Mouse (Mus musculus) limb, embryonic 15.5 days (tissue): Measurements from ENCODE around the gene Rxra. TPM values are rescaled to one million over a fixed set of nuclear protein-coding genes. Genes with fewer than 3 reads are reported as not detected.

Source experiments
- ATAC-seq: fragments of 200-750 bp; cut with Nextera tagmentation; 2 replicates; pipeline ENCODE4 v1.8.0; 2017; ENCODE audit warnings: low read depth, moderate TSS enrichment; ENCODE audit not compliant: insufficient number of reproducible peaks, low FRiP score, low TSS enrichment
- H3K27ac ChIP-seq: fragments of 300-500 bp; sonication (generic); 2 replicates; pipeline ENCODE4 v1.5.1; 2015; ENCODE audit warnings: moderate library complexity, mild to moderate bottlenecking, inconsistent platforms
- H3K27me3 ChIP-seq: fragments of 300-500 bp; sonication (generic); 2 replicates; pipeline ENCODE4 v1.6.1; 2015; ENCODE audit warnings: inconsistent platforms
- H3K36me3 ChIP-seq: fragments of 300-500 bp; sonication (generic); 2 replicates; pipeline ENCODE4 v1.6.1; 2015; ENCODE audit warnings: inconsistent platforms
- H3K4me1 ChIP-seq: fragments of 300-500 bp; sonication (generic); 2 replicates; pipeline ENCODE4 v1.6.1; 2015; ENCODE audit warnings: inconsistent platforms
- H3K4me2 ChIP-seq: fragments of 300-500 bp; sonication (generic); 2 replicates; pipeline ENCODE4 v1.6.1; 2015; ENCODE audit warnings: mild to moderate bottlenecking, inconsistent platforms
- H3K4me3 ChIP-seq: fragments of 300-500 bp; sonication (generic); 2 replicates; pipeline ENCODE4 v1.5.1; 2015; ENCODE audit warnings: mild to moderate bottlenecking, inconsistent platforms
- H3K9ac ChIP-seq: fragments of 300-500 bp; sonication (generic); 2 replicates; pipeline ENCODE4 v1.6.1; 2015; ENCODE audit warnings: inconsistent platforms
- H3K9me3 ChIP-seq: fragments of 300-500 bp; sonication (generic); 2 replicates; pipeline ENCODE4 v1.6.1; 2016; ENCODE audit warnings: inconsistent platforms
- whole genome bisulfite sequencing: fragments of 180-500 bp; shearing (Covaris S2); methylation state at CpG from one replicate; pipeline ENCODE4 v1.1.7; 2015; 5-methylcytosine and 5-hydroxymethylcytosine counted together
- polyA plus RNA-seq: library from polyadenylated mRNA; unstranded; fragments of >200 nt; fragmentation: Nextera tagmentation; extraction: Ambion mirVana; gene quantifications from 2 replicates; pipeline ENCODE4 v1.2.1, GENCODE M21; 2015

Rxra gene
- polyA plus RNA-seq, 1 experiment from 2014 or later = 19.7 TPM

- Histone ChIP-seq H3K4me1 (peaks cover 84% of the 10 kb centered on the region), H3K27me3 (no peaks in the 10 kb centered on the region), H3K36me3 (no peaks in the 10 kb centered on the region), H3K4me2 (no peak overlapping the region), H3K27ac (no peak overlapping the region), H3K4me3 (no peak overlapping the region), H3K9me3 (no peaks in the 10 kb centered on the region), H3K9ac (no peak overlapping the region)
- ATAC-seq = no peak
- WGBS = 70% methylated on average over 4 of the region's 4 CpGs
Observed at GRCm38 (mm10) chr2:27729009-27729408, 52.8 kb downstream of the Rxra start.

DNA sequence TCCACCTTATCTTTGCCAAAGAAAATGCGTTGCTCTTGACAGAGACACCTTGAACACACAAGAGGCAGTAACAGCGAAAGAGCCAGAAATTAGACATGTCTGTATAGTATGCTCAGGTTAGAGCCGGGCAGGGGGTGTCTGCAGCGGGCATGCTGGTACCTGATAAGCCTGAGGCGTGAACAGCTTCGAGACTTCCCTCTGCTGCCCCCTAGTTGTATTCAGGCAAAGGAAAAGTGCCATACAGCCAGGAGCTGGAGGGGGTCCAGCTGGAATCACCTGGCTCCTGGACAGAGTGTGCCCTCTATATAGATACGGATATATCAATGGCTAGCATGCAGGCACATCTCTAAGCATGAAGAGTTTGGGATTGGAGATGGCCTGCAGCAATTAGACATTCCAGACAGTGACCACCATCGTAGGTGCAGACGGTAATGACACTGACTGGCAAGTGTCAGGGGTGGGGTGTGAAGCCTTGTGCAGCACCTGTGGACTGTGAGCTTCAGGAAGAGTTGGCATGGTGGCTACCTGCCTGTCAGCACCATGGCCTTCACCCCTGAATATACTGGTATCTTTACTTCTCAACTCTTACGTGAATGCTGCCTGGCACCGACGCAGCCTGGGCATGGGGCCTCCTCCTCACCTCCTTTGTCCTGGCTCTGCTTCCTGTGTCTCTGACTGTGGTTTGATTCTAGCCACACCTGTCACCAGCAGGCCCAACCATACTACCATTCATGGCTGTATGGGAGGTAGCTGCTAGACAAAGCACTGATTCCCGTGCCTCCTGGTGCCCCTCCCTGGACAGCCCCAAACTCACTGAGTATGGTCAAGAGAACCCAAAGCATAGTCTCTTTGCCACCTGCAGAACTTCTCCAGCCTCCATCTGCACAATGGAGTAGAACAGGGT is 54.0 kb downstream of the Rxra start:
- no peak overlapping the region for H3K9ac ChIP-seq
- WGBS = 66% methylated on average over 13 of the region's 13 CpGs
- no peaks in the 10 kb centered on the region for H3K27me3 ChIP-seq
- no peak overlapping the region for H3K4me2 ChIP-seq
- peaks cover 86% of the 10 kb centered on the region for H3K4me1 ChIP-seq
- H3K27ac ChIP-seq = no peak overlapping the region
- no peak for ATAC-seq
- no peak overlapping the region for H3K4me3 ChIP-seq
- no peaks in the 10 kb centered on the region for H3K9me3 ChIP-seq
- H3K36me3 ChIP-seq = no peaks in the 10 kb centered on the region

DNA sequence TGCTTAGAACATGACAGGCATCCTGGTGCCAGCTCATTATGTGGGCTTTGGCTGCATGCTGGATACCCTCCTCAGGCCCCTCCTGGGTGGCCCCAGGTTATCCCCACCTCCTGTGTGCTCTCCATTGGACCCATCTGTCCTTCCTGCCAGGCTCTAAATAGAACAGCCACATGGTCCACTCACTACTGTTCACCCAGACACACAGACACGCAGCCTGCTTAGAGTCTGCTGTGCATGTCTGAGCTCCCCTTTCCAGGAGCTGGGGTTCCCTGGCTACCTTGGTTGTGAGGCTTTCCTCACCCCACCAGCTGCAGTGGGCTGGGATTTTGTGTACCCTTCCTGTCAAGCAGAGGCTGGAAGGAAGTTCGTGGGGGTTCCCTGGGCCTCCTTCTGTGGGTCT is 56.8 kb downstream of the Rxra start:
- Histone ChIP-seq H3K4me2 (no peak overlapping the region), H3K36me3 (peaks cover 9% of the 10 kb centered on the region), H3K27me3 (no peaks in the 10 kb centered on the region), H3K9ac (0 out of 2 replicates have a peak overlapping the region, but pooled peaks have one; percentile 14), H3K4me1 (peaks cover 81% of the 10 kb centered on the region), H3K4me3 (no peak overlapping the region), H3K27ac (peak overlapping the region; percentile 79), H3K9me3 (no peaks in the 10 kb centered on the region)
- ATAC-seq = no peak
- WGBS = 28% methylated on average over 2 of the region's 2 CpGs

GRCm38 (mm10) chr2:27734328-27734727 is 58.1 kb downstream of the Rxra start:
- peaks cover 76% of the 10 kb centered on the region for H3K4me1 ChIP-seq
- peak overlapping the region; percentile 79 for H3K27ac ChIP-seq
- no peaks in the 10 kb centered on the region for H3K9me3 ChIP-seq
- H3K4me2 ChIP-seq = 0 out of 2 replicates have a peak overlapping the region, but pooled peaks have one; percentile 5
- H3K4me3 ChIP-seq = no peak overlapping the region
- H3K36me3 ChIP-seq = peaks cover 13% of the 10 kb centered on the region
- 0% methylated on average over 1 of the region's 1 CpGs for WGBS
- H3K9ac ChIP-seq = no peak overlapping the region
- peak; percentile 50 for ATAC-seq
- no peaks in the 10 kb centered on the region for H3K27me3 ChIP-seq

DNA sequence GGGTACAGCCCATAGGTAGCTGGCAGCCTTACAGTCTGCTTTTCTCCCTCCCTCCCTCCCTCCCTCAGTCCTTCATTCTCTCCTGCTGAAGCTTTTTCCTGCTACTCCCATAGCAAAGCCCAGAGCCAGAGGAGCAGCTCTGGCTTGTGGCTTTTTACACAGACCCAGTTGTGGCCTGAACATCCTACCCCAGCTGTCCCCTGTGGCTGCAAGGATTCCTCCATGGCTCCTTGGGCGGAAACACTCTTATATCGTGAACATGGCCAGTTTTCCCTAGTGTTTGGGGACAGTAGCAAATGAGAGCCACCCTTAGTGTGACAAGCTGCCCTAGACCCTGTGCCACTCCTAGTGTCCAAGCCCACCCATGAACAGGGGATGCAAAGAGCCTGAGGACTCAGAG is 58.6 kb downstream of the Rxra start:
- no peak overlapping the region for H3K4me2 ChIP-seq
- peaks cover 13% of the 10 kb centered on the region for H3K36me3 ChIP-seq
- H3K9me3 ChIP-seq = no peaks in the 10 kb centered on the region
- peaks cover 76% of the 10 kb centered on the region for H3K4me1 ChIP-seq
- WGBS = 66% methylated on average over 2 of the region's 2 CpGs
- H3K27me3 ChIP-seq = no peaks in the 10 kb centered on the region
- peak overlapping the region; percentile 79 for H3K27ac ChIP-seq
- no peak overlapping the region for H3K9ac ChIP-seq
- no peak for ATAC-seq
- no peak overlapping the region for H3K4me3 ChIP-seq

DNA sequence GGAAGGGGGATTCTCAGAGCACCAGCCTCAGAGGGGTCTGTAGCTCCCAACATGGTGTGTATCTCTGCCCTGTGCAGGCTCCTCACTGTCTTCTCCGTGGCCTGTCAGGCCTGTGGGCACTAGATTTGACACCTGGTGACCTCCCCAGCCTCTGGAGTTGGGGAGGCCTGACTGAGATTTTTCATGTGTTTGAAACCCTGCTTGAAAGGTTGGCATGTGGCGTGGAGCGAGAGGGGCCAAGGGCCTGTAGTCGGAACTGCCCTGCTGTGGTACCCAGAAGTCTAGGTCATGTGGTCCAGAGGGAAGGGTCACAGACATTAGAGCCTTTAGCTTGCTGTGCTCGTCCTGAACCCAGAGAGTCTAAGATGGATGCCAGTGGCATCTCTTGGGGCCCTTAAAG is 60.6 kb downstream of the Rxra start:
- Histone ChIP-seq H3K27ac (no peak overlapping the region), H3K4me1 (peaks cover 77% of the 10 kb centered on the region)
- WGBS = 81% methylated on average over 5 of the region's 5 CpGs

DNA sequence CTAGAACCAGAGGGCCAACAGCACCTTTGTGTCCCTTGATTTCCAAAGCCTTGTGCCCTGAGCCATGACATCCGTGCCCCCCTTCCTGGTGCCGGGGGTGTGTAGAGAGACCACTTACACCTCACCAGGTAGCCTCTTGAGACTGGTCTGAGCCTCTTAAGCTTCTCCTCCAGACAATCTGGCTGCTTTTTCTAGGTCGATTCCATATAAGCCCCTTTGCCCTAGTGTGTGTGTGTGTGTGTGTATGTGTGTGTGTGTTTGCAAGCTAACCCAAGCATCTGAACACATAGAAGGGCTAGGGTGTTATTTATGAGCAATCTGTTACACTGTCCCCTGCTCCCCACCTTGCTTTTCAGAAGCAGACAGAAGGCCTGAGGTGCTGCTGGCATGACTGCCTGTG is 62.2 kb downstream of the Rxra start:
- ATAC-seq = no peak
- Histone ChIP-seq H3K36me3 (peaks cover 38% of the 10 kb centered on the region), H3K27ac (peak overlapping the region; percentile 74; the same call in 1 of the 2 replicates), H3K9ac (no peak overlapping the region), H3K4me2 (no peak overlapping the region), H3K4me1 (peaks cover 68% of the 10 kb centered on the region), H3K27me3 (no peaks in the 10 kb centered on the region), H3K9me3 (no peaks in the 10 kb centered on the region), H3K4me3 (no peak overlapping the region)
- 82% methylated on average over 3 of the region's 3 CpGs for WGBS

More for the DNA sequence above, 60.6 kb downstream of the Rxra start:
- no peak overlapping the region for H3K9ac ChIP-seq
- no peak for ATAC-seq
- no peaks in the 10 kb centered on the region for H3K27me3 ChIP-seq
- H3K4me3 ChIP-seq = no peak overlapping the region
- H3K4me2 ChIP-seq = no peak overlapping the region
- no peaks in the 10 kb centered on the region for H3K9me3 ChIP-seq
- H3K36me3 ChIP-seq = peaks cover 22% of the 10 kb centered on the region

- H3K9ac ChIP-seq = no peak overlapping the region
- no peaks in the 10 kb centered on the region for H3K9me3 ChIP-seq
- H3K27ac ChIP-seq = peak overlapping the region; percentile 74
- H3K27me3 ChIP-seq = no peaks in the 10 kb centered on the region
- H3K4me1 ChIP-seq = peaks cover 68% of the 10 kb centered on the region
- H3K4me2 ChIP-seq = 0 out of 2 replicates have a peak overlapping the region, but pooled peaks have one; percentile 13
- peaks cover 40% of the 10 kb centered on the region for H3K36me3 ChIP-seq
- 17% methylated on average over 16 of the region's 16 CpGs for WGBS
- ATAC-seq = 0 out of 2 replicates have a peak, but pooled peaks have one; percentile 5
- no peak overlapping the region for H3K4me3 ChIP-seq
Observed at GRCm38 (mm10) chr2:27740091-27740608, 63.9 kb downstream of the Rxra start.

DNA sequence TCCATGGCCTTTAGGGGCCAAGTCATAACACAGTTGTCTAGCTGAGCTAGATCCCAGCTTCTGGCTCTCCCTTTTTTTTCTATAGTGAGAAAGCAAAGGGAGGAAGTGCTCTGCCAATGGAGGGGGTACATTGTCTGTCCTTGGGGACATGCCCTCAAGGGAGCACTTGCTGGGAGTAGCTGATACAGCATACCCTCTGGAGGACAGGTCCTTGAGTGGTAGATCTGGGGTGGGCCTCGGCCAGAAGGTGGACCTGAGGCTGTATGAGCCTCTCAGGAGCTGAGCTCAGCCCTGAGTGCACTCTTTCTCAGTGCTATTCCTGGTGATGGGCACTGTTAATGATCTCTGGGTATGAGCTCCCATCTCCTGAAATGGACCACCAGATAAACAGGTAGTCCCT is 66.9 kb downstream of the Rxra start:
- 100% methylated on average over 1 of the region's 1 CpGs for WGBS
- Histone ChIP-seq H3K9ac (no peak overlapping the region), H3K4me1 (peaks cover 82% of the 10 kb centered on the region), H3K27ac (peak overlapping the region; percentile 85; the same call in 1 of the 2 replicates), H3K4me2 (no peak overlapping the region), H3K9me3 (no peaks in the 10 kb centered on the region), H3K4me3 (no peak overlapping the region), H3K27me3 (no peaks in the 10 kb centered on the region), H3K36me3 (peaks cover 40% of the 10 kb centered on the region)
- ATAC-seq = no peak

- ATAC-seq = no peak
- Histone ChIP-seq H3K36me3 (peaks cover 46% of the 10 kb centered on the region), H3K4me3 (no peak overlapping the region), H3K4me1 (peaks cover 76% of the 10 kb centered on the region), H3K9me3 (no peaks in the 10 kb centered on the region), H3K4me2 (no peak overlapping the region), H3K27me3 (no peaks in the 10 kb centered on the region), H3K9ac (no peak overlapping the region), H3K27ac (peak overlapping the region; percentile 85)
- WGBS = 74% methylated on average over 7 of the region's 7 CpGs
Observed at GRCm38 (mm10) chr2:27743863-27744611, 67.8 kb downstream of the Rxra start.

- ATAC-seq = peak; percentile 45; the same call in 1 of the 2 replicates
- no peaks in the 10 kb centered on the region for H3K9me3 ChIP-seq
- H3K27ac ChIP-seq = peak overlapping the region; percentile 85
- 19% methylated on average over 13 of the region's 13 CpGs for WGBS
- peaks cover 75% of the 10 kb centered on the region for H3K4me1 ChIP-seq
- H3K4me3 ChIP-seq = no peak overlapping the region
- no peak overlapping the region for H3K9ac ChIP-seq
- H3K27me3 ChIP-seq = no peaks in the 10 kb centered on the region
- H3K36me3 ChIP-seq = peaks cover 54% of the 10 kb centered on the region
- 0 out of 2 replicates have a peak overlapping the region, but pooled peaks have one; percentile 10 for H3K4me2 ChIP-seq
Observed at GRCm38 (mm10) chr2:27744612-27745351, 68.5 kb downstream of the Rxra start.
